Mouse (Mus musculus) retina, postnatal 7 days (tissue): Measurements from ENCODE around the gene Sys1.
A peak's percentile ranks its signal among the peaks of the same experiment; 100 is the strongest.

Experiments
- DNase-seq: peaks from one replicate; pipeline ENCODE4 v3.0.0-alpha.2; 2012; ENCODE audit warnings: low read depth, low spot score

Gene Sys1

DNA sequence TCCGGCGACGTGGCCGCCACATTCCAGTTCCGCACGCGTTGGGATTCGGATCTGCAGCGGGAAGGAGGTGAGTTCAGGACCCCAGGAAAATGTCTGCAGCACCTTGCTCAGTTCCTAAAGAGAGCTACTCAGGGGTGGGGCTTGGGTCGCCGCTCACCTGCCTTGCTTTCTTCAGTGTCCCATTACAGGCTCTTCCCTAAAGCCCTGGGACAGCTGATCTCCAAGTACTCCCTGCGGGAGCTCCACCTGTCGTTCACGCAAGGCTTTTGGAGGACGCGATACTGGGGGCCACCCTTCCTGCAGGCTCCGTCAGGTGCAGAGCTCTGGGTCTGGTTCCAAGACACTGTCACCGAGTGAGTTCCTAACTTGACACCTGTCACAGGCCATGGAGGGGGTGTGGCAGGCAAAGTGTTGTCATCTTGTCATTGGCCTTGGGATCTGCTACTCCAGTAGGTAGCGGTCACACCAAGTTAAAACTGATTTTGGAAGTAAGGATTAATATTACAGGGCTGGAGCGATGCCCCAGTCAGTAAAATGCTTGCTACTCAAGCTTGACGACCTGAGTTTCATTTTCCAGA is 41.0 kb downstream of the Sys1 start:
- DNase-seq: no peak

DNA sequence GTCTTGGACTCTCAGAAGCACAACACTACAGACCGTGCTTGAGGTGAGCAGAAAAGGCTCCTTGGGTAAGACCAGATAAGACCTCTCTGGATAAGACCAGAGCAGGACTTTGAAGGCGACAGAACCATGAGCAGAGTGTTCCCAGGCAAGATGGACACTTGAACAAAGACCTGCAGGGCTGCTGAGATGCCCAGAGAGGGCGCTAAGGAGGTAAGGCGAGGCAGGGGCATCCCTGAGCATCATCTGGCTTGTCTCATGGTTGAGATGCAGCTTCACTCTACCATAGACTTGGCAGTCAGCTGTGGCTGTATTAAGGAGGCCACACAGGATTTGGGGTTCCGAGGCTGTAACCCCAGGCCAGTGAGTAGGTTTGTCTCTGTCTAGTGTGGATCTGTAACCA is 42.6 kb downstream of the Sys1 start:
- DNase-seq: no peak

DNA sequence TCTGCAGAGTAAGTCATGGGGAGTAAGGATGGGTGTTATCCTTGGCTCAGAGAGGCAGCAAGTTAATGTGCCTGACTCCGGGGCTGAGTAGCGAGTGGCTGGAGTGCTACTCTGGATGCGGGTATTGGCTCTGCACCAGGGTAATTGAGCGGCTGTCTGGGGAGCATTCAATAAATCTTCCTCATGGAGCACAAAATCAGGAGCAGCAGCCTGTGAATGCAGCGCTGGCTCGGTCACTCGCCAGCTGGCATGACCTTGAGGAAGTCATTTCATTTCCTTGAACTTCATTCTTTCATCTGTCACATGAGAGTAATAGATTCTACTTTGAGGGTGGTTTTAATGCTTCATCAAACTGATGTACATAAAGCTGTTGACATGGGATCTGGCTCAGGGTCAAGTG is 43.7 kb downstream of the Sys1 start:
- no peak for DNase-seq

DNA sequence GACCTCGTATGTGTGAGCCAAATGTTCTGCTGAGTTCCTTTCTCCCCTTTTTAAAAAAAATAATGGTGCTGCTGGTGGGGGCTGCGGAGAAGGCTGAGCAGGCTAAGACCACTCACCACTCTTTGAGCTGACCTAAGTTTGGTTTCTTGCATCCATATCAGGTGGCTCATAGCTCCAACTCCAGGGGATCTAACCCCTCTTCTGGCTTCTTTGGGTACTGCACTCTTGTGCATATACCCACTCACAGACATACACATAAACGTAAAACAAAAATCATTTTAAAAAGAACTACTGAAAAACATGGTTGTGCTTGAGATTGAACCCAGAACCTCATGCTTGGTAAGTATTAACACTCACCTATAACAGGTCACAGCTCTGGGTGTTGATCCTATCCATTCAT is 48.2 kb downstream of the Sys1 start:
- DNase-seq: no peak

DNA sequence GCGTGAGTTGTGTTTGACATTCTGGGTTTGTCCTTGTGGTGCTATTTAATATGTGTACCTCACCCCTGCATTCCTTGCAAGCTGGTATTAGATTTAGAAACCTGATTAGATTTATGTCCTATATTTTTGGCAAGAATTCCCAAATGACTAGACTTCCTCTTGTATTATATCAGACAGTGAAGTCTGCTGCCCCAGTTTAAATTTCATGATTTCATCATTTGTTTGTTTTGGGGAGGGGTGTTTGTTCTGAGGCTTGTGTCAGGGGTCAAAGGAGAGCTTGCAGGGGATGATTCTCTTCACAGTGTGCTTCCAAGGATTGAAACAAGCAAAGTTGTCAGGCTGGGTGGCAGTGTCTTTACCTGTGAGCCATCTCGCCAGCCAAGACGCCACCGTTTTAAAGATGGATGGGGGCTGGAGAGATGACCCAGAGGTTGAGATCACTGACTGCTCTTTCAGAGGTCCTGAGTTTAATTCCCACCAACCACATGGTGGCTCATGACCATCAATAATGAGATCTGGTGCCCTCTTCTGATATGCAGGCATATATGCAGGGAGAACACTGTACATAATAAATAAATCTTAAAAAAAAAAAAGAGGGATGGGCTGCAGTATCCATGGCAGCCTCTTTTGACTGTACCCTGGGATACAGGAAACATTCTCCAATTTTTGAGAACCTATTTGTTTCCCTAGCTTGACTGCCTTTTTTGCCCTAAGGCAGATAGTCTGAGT is 49.0 kb downstream of the Sys1 start:
- no peak for DNase-seq

DNA sequence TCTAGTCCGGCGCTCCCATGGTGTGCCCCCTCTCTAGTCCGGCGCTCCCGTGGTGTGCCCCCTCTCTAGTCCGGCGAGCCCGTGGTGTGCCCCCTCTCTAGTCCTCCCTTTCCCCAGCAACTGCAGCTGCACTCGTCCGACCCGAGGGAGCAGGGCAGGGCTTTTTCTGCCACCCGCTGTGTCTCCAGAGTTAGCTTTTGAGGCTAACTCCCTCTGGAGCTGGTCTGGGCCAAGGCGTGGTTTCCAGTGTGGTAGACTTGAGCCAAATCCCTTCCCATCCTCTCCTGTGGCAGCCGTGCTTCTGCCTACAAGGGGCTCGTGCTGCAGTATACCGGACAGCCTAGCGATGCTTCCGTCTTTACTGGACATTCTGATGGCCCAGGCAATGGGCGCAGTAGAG is 51.0 kb downstream of the Sys1 start:
- no peak for DNase-seq

DNA sequence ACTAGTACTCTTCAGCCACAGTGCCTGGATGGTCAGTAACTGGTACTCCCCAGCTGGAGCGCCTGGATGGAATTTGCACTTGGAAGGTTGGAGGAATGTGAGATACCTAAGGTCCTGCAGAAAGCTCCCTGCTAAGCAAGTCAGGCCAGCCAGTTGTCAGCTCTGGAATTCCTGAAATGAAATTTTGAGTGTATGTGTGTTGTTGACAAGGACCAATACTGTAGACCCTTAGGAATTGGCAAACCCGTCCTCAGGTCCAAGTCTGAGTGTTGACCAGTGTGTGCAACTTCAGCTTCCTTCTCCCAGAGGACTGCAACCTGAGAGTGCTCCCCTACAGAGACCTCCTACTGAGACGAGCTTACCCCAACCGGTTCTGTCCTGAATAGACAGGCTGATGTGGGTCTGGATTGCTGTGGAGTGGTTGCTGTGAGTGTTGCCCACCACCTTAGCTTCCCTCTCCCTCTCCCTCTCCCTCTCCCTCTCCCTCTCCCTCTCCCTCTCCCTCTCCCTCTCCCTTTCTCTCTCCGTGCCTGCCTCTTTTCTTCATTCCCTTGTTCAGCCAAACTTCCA is 53.9 kb downstream of the Sys1 start:
- DNase-seq: no peak

DNA sequence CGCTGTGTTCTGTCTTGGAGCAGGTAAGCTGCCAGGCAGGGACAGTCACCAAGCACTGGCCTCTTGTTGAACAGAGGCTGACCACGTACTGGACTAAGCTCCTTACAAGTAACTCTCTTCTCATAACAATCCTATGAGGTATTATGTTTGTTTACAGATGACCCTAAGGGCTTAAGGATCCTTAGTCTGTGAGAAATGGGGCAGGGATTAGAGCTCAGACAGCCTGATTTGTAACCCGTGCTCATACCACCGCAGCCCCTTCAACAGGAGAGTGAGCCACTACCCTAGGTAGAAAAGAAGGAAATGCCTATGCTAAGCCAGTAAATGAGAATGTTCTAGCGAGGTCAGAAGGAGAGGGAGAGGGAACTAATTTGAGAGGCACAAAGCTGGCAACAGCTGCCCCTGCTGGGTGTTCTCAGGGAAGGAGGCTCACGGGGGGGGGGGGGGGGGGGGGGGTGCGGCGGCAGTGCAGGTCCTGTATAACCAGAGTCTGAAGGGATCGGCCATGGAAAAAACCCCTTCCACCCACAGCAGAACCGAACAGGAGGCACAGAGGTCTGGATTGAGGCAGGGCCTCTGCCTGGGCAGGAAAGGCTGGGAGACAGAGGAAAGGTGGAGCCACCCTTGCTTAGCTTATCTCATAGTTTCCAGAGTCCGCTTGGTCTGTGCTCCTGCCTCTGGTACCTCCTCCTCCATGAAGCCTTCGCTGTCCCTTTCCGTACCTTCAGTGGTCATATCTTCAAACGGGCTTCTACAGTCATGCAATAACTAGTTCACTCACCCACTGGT is 55.6 kb downstream of the Sys1 start:
- peak; percentile 78 for DNase-seq

DNA sequence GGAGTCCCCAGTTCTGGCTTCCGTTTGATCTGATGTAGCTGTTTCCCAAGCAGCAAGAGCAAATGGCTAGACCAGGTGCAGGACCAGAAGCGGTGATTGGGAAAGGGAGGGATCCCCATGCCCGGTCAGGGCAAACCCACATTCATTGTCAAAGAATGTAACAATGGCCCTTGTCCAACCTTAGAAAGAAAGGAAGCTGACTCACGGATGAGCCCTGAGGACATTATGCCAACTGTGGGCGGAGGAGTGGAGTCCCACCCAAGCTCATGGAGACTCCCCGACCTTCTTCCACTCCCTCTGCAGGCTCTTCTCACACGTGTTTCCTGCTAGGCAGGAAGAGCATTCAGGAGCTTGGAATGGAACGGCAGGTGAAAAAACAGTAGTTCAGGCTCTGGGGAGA is 56.6 kb downstream of the Sys1 start:
- DNase-seq: no peak

DNA sequence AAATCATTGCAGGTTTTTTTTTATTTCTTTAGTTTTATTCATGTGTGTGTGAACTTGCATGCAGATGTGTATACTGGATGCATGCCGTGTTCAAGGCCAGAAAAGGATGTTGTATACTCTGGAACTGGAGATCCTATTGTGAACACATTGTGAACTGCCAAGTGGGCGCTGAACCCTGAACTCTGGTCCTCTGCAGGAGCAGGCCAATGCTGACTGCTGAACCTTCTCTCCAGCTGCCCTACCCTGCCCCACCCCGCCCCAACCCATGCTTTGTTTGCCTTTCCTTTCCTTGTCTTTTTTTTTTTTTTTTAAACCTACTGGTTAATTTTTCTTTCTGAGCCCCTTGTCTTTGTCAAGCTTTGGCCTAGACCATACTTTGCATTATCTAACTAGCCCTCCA is 58.2 kb downstream of the Sys1 start:
- DNase-seq: no peak

DNA sequence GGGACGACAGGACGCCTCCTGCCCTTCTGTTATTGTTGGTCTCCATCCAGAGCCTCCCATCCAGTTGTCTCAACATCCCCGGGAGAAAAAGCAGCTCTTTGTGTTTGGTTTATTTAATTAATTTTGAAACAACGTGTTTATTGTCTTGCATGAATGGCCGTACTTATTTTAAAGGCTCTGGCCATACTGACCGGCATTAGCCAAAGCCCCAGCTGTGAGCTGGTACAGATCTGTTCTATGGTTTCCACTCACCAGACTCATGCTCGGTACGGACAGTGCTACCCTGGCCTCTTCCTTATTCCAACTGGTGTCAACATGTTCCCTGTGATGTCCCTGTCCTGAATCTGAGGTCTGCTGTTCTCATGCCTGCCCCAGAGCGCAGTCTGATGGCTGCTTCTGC is 59.1 kb downstream of the Sys1 start:
- DNase-seq: no peak

DNA sequence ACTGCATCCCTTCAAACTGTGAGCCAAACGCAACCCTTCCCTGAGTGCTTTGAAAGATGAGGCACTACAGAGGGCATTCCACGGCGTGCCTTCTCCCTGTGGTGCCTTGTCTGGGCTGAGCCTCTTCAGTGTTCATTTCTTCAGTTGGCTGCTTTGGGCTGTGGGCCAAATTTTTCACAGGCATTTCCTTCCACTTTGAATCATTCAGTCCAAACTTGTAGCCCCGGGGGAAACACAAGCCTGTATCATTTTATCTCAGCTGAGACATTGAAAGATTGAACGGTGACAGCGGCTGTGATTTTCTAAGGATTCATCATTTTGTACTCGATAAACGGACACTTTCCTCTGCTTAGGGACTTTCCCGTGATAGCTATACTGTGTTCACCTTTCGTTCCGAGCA is 59.8 kb downstream of the Sys1 start:
- no peak for DNase-seq

DNA sequence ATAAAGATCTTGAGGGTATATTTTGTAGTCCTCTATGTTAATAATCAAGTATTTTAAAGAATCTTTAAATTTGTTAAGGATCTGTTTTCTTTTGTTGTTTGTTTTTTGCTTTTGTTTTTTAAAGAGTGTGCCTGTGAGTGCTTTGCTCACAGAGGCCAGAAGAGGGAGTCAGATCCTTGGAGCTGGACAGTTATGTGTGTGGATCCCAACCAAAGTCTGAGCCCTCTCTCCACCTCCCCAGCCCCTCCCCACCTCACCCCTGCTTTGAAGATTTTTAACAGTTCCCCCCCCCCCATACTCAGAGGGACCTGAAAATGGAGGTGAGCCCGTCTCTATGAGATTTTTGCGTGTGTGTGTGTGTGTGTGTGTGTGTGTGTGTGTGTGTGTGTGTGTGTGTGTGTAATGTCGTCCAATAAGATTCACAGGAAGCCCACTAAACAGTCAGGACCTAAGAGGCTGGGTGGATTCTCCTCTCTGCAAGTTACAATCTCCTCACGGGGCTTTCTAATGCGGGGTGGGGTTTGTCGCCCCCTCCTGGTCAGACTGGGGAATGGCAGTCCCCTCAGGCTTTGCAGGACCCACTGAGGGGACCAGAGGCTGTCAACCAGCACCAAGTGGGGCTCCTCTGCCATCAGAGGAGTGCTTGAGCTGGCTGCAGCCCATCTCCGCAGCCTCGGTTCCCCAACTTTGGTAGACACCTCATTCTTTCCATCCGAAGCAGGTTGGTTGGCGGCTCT is 60.9 kb downstream of the Sys1 start:
- peak; percentile 46 for DNase-seq

DNA sequence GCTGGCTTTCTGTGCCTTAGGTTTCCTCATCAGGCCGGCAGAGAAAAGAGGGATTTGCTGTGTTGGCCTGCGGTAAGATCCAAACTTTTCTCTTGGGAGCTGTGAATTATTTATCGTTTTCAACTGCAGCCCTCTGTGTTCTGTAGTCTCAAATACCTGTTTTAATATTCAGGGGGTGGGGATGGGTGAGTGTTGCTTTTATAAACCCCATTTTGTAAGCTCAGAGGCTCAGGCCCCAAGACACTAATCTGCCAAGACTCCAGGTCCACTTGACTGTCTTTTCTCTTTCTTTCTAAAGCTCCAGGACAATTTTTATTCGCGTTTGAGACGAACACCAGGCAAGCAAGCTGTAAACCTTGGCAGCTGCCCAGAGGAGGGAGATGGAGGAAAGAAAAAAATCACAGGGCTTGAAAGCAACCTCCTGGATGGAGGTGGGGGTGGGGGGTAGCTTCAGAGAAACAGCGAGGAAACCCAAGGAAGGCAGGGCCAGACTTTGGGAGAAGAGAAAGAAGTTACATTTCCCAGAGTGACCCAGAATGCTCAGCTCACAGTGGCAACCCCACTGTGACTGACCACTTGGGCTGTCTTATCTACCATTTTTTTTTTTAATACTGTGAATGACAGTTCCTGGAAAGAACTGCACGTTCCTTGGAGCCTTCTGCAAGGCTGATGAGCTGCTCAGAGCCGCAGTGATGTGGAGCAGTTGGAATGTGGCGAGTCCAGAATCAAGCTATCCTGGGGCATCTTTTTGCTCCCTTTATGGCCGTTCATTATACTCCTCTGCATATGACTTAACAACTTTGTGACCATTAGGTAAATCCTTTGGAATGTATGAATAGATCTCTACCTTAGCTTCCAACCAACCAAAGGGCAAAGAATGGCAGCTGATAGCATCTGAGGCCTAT is 61.8 kb downstream of the Sys1 start:
- no peak for DNase-seq

DNA sequence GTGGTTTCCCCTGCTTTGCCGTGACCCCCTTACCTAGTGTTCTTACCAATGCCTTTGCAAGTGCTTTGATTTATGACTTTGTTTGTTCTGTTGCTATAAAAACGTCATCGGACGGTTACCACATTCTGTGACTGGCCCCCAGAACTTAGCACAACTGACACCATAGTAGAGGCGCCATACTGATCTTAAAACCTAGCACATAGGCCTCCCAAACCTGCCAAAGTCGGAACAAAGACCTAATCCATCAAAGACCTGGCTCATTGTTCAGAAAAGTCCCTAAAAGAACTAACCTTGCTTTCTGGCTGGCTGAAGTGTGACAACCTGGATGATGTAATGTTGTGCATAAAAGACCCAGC is 62.4 kb downstream of the Sys1 start:
- no peak for DNase-seq

DNA sequence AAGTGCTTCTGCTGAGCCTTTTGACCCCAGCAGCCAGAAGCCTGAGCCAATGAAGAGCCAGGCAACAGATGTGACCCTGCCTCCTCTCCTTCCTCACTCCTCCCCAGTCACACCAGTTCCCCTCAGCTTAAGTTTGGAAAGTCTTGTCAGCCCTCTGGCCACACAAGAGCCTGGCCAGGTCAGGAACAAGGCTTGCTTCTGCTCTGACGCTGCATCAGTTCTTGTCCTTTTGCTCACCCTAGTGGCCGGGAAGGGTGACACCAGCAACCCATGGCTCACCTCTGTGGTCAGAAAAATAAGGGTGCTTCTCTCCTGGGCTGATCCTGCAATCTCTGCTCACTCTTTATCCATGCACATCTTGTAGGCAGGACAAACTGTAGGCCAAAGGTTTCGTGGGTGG is 64.0 kb downstream of the Sys1 start:
- peak; percentile 49 for DNase-seq

DNA sequence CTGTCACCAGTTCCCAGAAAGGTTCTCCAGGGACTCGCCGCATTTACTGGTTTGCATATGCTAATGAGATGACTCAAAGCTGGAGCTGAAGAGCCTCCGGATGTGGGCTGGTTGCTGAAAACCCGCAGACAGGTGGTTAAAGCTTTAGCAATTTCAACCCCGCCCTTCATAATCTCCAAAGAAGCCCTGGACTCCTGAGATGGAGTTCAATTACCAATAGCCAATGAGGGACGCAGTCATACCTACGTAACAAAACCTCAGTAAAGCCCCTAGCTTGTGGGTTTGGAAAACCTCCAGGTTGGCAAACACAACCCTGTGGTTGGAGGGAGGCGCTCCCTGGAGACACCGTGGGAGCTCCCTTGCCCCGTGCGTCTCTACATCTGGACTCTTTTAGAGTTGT is 65.1 kb downstream of the Sys1 start:
- DNase-seq: no peak

DNA sequence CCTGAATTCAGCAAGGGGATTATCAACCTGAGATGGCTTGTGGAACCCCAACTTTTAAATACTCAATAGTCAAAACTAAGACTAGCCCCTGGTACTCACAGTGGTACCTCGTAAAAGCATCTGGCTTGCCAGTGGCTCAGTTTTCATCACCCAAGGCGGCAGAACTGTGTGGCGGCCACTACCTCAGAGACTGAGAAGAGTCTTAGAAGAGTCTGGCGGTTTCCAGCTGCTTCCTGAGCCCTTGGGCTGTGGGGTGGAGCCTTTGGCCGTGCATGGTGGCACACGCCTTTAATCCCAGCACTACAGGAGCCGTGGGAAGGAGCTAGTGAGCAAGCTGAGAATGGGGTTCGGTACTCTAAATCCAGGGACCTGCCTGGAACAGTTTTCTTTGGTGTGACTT is 65.5 kb downstream of the Sys1 start:
- DNase-seq: no peak

DNA sequence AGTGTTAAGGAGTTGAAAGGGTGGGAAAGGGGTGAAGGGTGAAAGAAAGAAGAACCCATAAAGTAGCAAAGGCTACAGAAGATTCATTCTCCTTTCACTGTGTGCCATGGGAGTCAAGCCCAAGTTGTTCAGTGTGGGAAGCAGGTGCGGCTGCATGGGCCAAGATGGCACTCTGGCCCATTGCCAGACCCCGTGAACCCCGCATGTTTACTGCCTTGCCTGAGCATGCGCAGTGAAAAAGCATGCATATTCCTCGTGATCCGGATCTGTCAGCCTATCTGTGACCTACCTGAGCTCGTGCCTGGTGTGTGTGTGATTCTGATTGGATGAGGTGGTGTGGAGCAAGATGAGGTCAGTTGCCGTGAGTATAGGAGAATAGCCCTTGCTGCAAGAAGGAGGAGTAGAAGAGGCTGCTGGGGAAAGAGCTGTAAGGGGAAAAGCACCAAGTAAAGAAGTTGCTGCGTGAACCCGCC is 66.6 kb downstream of the Sys1 start:
- DNase-seq: no peak

DNA sequence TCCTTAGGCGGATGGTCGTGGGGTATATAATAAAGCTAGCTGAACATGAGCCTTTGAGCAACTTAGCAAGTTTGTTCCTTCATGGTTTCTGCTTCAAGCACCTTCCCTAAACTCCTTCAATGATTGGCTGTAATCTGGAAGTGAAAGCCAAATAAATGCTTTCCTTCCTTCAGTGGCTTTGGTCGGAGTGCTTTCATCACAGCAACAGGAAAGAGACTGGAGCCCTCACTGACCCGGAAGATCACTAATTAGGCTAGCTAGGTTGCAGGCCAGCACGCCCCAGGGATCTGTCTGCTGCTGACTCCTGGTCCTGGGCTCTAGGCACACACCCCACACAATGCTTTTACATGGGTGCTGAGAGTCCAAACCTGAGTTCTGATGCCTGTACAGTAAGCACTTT is 71.8 kb downstream of the Sys1 start:
- no peak for DNase-seq
